Mouse (Mus musculus) cerebellum, adult 2 months (tissue): ENCODE results near the gene Cracr2b. TPM values are rescaled to one million over a fixed set of nuclear protein-coding genes. Genes with fewer than 3 reads are reported as not detected.

Source experiments
- DNase-seq, 2 experiments: peaks; one replicate each; pipeline ENCODE4 v3.0.0; 2021
- H3K27ac ChIP-seq: fragments of 200-500 bp; 2 replicates; pipeline ENCODE4 v1.5.1; 2012; ENCODE audit warnings: low read length, control low read depth, inconsistent platforms; ENCODE audit not compliant: insufficient read depth
- H3K27me3 ChIP-seq: fragments of 200-500 bp; 2 replicates; pipeline ENCODE4 v1.6.1; 2012; ENCODE audit warnings: inconsistent platforms, mild to moderate bottlenecking, low read length, moderate library complexity; ENCODE audit not compliant: control insufficient read depth, insufficient read depth
- H3K4me1 ChIP-seq: fragments of 200-500 bp; 2 replicates; pipeline ENCODE4 v1.6.1; 2011; ENCODE audit warnings: low read length; ENCODE audit not compliant: control insufficient read depth, insufficient read depth
- H3K4me3 ChIP-seq: fragments of 200-500 bp; replicated peaks from 2 replicates; pipeline ENCODE3; 2011; ENCODE audit warnings: mild to moderate bottlenecking, low read depth, low read length, control low read depth; ENCODE audit not compliant: insufficient read depth
- CTCF ChIP-seq: fragments of 200-500 bp; IDR thresholded peaks from 2 replicates; pipeline ENCODE4 v1.5.1; 2011; ENCODE audit warnings: low read depth, mild to moderate bottlenecking, control low read depth, low read length, moderate library complexity, borderline replicate concordance; ENCODE audit not compliant: insufficient read depth
- POLR2A ChIP-seq: fragments of 200-500 bp; IDR thresholded peaks from 2 replicates; pipeline ENCODE4 v1.6.1; 2011; ENCODE audit warnings: low read length, control low read depth, borderline replicate concordance; ENCODE audit not compliant: insufficient read depth
- WGBS: fragments of 180-500 bp; shearing (Covaris S2); methylation state at CpG from one replicate; pipeline ENCODE4 v1.1.7; 2018; 5-methylcytosine and 5-hydroxymethylcytosine counted together
- polyA plus RNA-seq: library from polyadenylated mRNA; depleted of rRNA; stranded (reverse); fragments of >200 nt; gene quantifications from 2 replicates; pipeline ENCODE4 v1.2.3, GENCODE M21; 2012

Cracr2b gene
- polyA plus RNA-seq, 1 experiment: 8.3 TPM

DNA sequence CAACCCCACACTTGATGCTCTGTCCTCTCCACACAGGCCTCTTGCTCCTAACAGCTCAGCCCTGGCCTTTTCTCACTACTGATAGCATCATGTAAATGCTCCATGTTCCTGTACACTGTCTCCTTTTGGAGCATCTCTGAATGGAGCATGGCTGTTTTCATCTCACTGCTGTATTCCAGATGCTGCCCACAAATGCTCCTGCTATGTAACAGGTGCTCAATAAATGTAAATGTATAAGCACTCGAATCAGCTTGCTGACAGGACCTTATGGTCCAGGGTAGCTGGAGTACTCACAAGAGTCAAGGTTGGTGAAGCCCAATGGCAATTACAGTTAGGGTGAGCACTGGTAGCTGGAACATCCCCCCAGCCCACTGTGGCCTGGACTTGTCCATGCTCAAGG, 10.3 kb downstream of the Cracr2b start:
- Histone ChIP-seq H3K4me3 (no peak overlapping the region), H3K4me1 (peaks cover 23% of the 10 kb centered on the region), H3K27me3 (no peaks in the 10 kb centered on the region), H3K27ac (no peak overlapping the region)
- 84% methylated on average over 1 of the region's 1 CpGs for WGBS
- DNase-seq: no peak
- TF ChIP-seq CTCF (no peak), POLR2A (no peak)

- H3K4me3 ChIP-seq: no peak overlapping the region
- TF ChIP-seq POLR2A (no peak), CTCF (no peak)
- peaks cover 21% of the 10 kb centered on the region for H3K4me1 ChIP-seq
- WGBS: 77% methylated on average over 6 of the region's 6 CpGs
- no peak overlapping the region for H3K27ac ChIP-seq
- H3K27me3 ChIP-seq: no peaks in the 10 kb centered on the region
- no peak for DNase-seq
Measured at GRCm38 (mm10) chr7:141472226-141472625, 11.3 kb downstream of the Cracr2b start.

GRCm38 (mm10) chr7:141472763-141473162, 11.9 kb downstream of the Cracr2b start:
- no peak for DNase-seq
- no peak overlapping the region for H3K4me3 ChIP-seq
- no peak overlapping the region for H3K27ac ChIP-seq
- WGBS: 83% methylated on average over 6 of the region's 6 CpGs
- TF ChIP-seq CTCF (no peak), POLR2A (no peak)
- H3K4me1 ChIP-seq: peaks cover 21% of the 10 kb centered on the region
- no peaks in the 10 kb centered on the region for H3K27me3 ChIP-seq

GRCm38 (mm10) chr7:141474160-141474559, 13.3 kb downstream of the Cracr2b start:
- no peak for DNase-seq
- H3K27me3 ChIP-seq: no peaks in the 10 kb centered on the region
- peak overlapping the region; percentile 68 for H3K4me3 ChIP-seq
- TF ChIP-seq CTCF (no peak), POLR2A (no peak)
- peaks cover 10% of the 10 kb centered on the region for H3K4me1 ChIP-seq
- no peak overlapping the region for H3K27ac ChIP-seq
- WGBS: 7% methylated on average over 5 of the region's 5 CpGs

DNA sequence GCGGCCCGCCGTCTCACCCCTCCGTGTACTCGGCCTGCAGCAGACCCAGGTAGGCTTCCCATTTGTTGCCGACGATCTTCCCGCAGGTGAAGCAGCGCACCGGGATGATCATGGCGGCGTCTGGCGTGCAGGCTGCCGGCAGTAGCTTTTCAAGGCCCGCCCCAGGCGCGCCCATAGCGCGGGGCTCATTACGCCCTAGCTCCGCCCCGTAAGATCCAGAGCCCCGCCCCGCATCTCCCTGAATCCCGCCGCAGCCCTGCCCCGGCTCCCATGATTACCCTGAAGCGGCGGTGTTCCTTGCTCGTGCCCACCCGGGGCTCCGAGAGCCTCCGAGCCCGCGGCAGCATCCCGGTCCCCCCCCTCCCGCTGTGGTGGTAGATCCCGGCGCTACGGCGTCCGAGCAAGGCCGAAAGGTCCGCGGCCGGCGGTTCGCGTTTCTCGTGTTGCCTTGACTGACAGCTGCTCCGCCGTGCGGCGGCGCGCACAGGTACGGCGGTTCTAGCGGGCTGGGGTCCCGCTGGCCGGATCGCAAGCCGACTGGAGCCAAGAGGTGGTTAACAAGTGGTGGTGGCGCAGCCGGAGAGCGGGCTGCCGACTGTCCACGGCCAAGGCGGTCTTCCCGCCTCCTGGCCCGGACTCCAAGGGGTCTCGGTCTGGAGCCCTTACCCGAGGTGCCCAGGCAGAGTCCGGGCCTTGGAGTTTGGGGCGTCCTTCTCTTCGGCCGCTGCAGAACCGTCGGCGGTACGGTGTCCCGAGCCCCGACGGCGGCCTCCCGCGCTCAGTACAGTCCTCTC, 14.3 kb downstream of the Cracr2b start, which contains the start of the genes Polr2l and Tspan4:
TSS of gene Polr2l (minus strand) at position 122 of the 794 bp plus-strand sequence.
TSS of gene Tspan4 (plus strand) at position 230 of the 794 bp plus-strand sequence.
- Histone ChIP-seq H3K27me3 (no peaks in the 10 kb centered on the region), H3K27ac (peak within 1 kb of the TSS; percentile 86), H3K4me1 (peaks cover 8% of the 10 kb centered on the region), H3K4me3 (peak within 1 kb of the TSS; percentile 68)
- TF ChIP-seq POLR2A (peak; percentile 80), CTCF (no peak)
- peak; percentile 86 to 93 for DNase-seq
- under 1% methylated on average over 87 of the region's 87 CpGs for WGBS

DNA sequence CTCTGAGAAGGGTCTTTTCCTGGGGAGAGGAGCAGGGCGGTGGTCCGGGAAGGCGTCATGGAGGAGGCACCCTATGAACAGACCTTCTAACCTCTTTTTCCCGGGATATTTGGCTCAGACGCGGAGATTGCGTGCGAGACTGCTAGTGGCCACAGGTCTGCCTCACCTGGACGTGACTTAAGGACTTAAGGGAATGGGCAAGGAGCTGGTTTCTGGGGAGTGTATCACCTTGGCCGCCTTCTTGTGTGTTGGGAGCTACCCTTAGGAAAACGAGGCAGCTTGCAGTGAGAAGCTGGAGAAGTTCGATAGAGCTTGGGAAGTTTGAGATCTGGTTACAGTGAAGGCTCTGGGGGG, 14.9 kb downstream of the Cracr2b start:
- peak overlapping the region; percentile 68 for H3K4me3 ChIP-seq
- peaks cover 8% of the 10 kb centered on the region for H3K4me1 ChIP-seq
- peak overlapping the region; percentile 41; the same call in 1 of the 2 replicates for H3K27ac ChIP-seq
- TF ChIP-seq CTCF: no peak
- no peak for TF ChIP-seq POLR2A
- WGBS: 4% methylated on average over 12 of the region's 12 CpGs
- no peaks in the 10 kb centered on the region for H3K27me3 ChIP-seq
- DNase-seq: no peak

DNA sequence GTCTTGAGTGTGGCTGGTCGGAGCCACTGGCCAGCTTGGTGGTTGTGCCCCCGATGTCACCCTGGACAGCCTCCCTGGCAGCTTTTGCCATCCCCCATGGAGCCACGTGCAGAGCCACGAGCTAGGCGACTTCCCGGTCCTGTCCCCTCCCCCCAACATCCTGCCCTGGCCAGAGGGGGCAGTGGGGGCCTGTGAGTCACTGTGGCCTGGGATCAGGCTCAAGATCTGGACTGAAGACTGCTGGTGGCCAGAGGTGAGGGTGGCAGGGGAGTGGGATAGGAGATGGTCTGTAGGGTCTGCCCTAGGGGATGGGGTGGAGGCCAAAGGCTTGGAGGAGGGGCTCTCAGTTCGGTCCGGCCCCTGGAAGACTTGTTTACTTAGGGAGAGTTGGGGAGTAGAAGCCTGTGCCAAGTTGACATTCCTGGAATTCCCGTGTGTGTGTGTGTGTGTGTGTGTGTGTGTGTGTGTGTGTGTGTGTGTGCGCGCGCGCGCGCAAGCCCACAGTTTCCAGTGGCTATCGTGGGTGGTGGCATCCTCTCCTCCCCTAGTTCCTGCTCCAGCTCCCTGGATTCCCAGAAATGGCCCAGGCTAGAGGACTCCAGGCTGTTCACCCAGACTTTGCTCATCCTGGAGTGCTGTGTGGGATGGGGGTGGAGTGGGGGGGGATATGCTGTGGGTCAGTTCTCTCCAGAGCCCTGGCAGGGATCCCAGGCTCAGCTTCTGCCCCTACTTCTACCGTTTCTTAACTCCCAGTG, 15.5 kb downstream of the Cracr2b start:
- TF ChIP-seq CTCF (no peak), POLR2A (no peak)
- Histone ChIP-seq H3K4me1 (peaks cover 8% of the 10 kb centered on the region), H3K4me3 (peak overlapping the region; percentile 19), H3K27ac (peak overlapping the region; percentile 41), H3K27me3 (no peaks in the 10 kb centered on the region)
- 2% methylated on average over 17 of the region's 17 CpGs for WGBS
- DNase-seq: peak in 1 of 2 experiments; percentile 54

DNA sequence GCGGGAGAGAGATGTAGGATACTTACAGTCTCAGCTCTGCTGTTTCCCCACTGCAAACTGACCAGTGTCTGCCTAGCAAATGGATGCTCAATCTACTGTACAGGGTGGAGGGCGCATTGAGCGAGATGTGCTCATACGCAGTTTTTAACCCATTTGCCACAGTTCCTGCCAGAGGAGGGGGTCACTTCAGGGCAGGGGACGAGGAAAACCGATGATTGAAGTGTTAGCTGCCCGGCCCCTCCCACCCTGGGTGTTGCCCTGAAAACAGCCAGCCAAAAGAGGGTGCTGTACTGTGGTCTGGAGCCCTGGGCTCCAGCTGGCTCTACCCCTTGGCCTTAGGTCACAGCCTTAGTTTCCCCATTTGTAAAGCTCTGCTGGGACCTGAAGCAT, 16.1 kb downstream of the Cracr2b start:
- Histone ChIP-seq H3K4me1 (peaks cover 8% of the 10 kb centered on the region), H3K4me3 (no peak overlapping the region), H3K27ac (peak overlapping the region; percentile 41), H3K27me3 (no peaks in the 10 kb centered on the region)
- 14% methylated on average over 7 of the region's 7 CpGs for WGBS
- TF ChIP-seq CTCF (no peak), POLR2A (no peak)
- no peak for DNase-seq
